Mouse (Mus musculus) hindbrain, embryonic 15.5 days (tissue): ENCODE results near the gene Ppp1r14b. TPM values are rescaled to one million over a fixed set of nuclear protein-coding genes. Genes with fewer than 3 reads are reported as not detected.
A peak's percentile ranks its signal among the peaks of the same experiment; 100 is the strongest.

Source experiments
- ATAC-seq: fragments of 200-750 bp; cut with Nextera tagmentation; 2 replicates; pipeline ENCODE4 v1.8.0; 2017; ENCODE audit warnings: low read depth, moderate number of reproducible peaks, moderate TSS enrichment; ENCODE audit not compliant: low FRiP score
- H3K27ac ChIP-seq: fragments of 300-500 bp; sonication (generic); replicated peaks from 2 replicates; pipeline ENCODE4 v1.5.1; 2015; ENCODE audit warnings: mild to moderate bottlenecking, inconsistent platforms
- H3K27me3 ChIP-seq: fragments of 300-500 bp; sonication (generic); 2 replicates; pipeline ENCODE4 v1.6.1; 2015; ENCODE audit warnings: control low read depth, inconsistent platforms
- H3K36me3 ChIP-seq: fragments of 300-500 bp; sonication (generic); 2 replicates; pipeline ENCODE4 v1.6.1; 2015; ENCODE audit warnings: control low read depth, inconsistent platforms
- H3K4me1 ChIP-seq: fragments of 300-500 bp; sonication (generic); replicated peaks from 2 replicates; pipeline ENCODE4 v1.6.1; 2015; ENCODE audit warnings: control low read depth, inconsistent platforms
- H3K4me2 ChIP-seq: fragments of 300-500 bp; sonication (generic); 2 replicates; pipeline ENCODE4 v1.6.1; 2015; ENCODE audit warnings: moderate library complexity, mild to moderate bottlenecking, inconsistent platforms
- H3K4me3 ChIP-seq: fragments of 300-500 bp; sonication (generic); 2 replicates; pipeline ENCODE4 v1.5.1; 2015; ENCODE audit warnings: mild to moderate bottlenecking, inconsistent platforms
- H3K9ac ChIP-seq: fragments of 300-500 bp; sonication (generic); 2 replicates; pipeline ENCODE4 v1.6.1; 2015; ENCODE audit warnings: inconsistent platforms
- H3K9me3 ChIP-seq: fragments of 300-500 bp; sonication (generic); 2 replicates; pipeline ENCODE4 v1.6.1; 2016; ENCODE audit warnings: control low read depth, inconsistent platforms
- WGBS: fragments of 180-500 bp; shearing (Covaris S2); methylation state at CpG from one replicate; pipeline ENCODE4 v1.1.7; 2015; 5-methylcytosine and 5-hydroxymethylcytosine counted together
- polyA plus RNA-seq: library from polyadenylated mRNA; unstranded; fragments of >200 nt; fragmentation: Nextera tagmentation; extraction: Ambion mirVana; gene quantifications from 2 replicates; pipeline ENCODE4 v1.2.1, GENCODE M21; 2015

Gene Ppp1r14b
- polyA plus RNA-seq, 1 experiment from 2014 or later = 211 TPM

DNA sequence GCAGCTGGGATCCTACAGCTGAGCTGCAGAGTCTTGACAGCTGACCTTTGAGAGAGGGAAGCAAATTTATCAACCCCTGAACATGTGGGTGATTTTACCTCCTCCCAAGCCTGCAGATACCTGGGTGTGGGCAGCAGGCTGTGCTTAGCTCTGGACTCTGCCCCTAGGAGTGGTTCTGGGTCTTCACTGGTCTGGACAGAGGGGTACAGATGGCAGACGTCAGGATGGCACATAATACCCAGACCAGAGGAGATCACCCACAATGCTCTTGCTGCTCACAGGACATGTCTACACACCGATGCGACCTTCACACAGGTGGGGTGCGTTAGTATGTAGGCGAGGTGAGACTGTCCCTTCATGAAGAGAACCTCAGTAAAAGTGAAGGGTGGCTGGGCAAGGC, 25.2 kb upstream of the Ppp1r14b start:
- WGBS = 88% methylated on average over 5 of the region's 5 CpGs
- Histone ChIP-seq H3K4me1 (peaks cover 27% of the 10 kb centered on the region), H3K4me2 (no peak overlapping the region), H3K36me3 (no peaks in the 10 kb centered on the region), H3K4me3 (no peak overlapping the region), H3K27me3 (no peaks in the 10 kb centered on the region), H3K9me3 (no peaks in the 10 kb centered on the region), H3K9ac (no peak overlapping the region), H3K27ac (no peak overlapping the region)
- no peak for ATAC-seq

DNA sequence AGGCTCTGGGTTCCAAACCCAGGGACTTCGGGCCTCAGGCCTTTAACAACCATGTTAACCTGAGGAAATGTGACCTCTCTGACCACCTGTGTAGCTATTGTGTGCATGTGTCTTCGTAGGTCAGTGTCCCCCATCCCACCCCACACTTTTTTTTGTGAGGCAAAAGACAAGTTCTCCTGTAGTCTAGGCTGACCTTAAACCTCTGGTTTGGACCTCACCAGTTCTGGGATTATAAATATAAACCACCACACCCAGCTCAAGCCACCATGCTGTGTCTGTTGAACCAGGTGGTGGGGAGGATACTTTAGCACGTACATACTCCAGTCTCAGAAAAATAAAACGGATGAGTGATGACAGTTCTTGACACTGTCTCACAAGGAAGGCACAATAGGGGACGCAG, 24.8 kb upstream of the Ppp1r14b start:
- peak overlapping the region; percentile 79 for H3K4me2 ChIP-seq
- no peak for ATAC-seq
- no peaks in the 10 kb centered on the region for H3K36me3 ChIP-seq
- H3K4me3 ChIP-seq = peak overlapping the region; percentile 61
- peak overlapping the region; percentile 48 for H3K9ac ChIP-seq
- H3K9me3 ChIP-seq = no peaks in the 10 kb centered on the region
- no peaks in the 10 kb centered on the region for H3K27me3 ChIP-seq
- peak overlapping the region; percentile 95 for H3K27ac ChIP-seq
- WGBS = 43% methylated on average over 5 of the region's 5 CpGs
- peaks cover 27% of the 10 kb centered on the region for H3K4me1 ChIP-seq

DNA sequence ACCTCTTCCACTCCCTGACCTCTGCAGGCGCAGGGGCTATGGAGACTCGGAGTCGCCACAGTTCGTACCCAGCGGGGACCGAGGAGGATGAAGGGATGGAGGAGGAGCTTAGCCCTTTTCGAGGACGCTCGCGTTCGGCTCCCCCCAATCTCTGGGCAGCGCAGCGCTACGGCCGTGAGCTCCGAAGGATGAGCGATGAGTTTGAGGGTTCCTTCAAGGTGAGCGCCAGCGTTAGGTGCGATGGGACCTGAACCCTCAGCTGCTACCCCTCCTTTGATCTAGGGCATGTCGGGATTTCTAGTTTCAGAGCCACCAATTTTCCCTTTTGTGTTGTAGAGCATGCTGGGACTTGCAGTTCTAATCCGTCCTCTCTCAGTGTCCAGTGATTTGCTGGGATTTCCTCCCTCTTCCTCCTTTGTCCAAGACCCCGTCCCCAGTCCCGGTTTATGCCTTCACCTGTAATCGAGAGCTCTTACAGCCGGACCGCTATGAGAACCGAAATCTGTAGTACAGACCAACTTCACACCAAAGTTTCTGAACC, 24.1 kb upstream of the Ppp1r14b start:
- Histone ChIP-seq H3K4me1 (peaks cover 27% of the 10 kb centered on the region), H3K27ac (peak overlapping the region; percentile 95), H3K9me3 (no peaks in the 10 kb centered on the region), H3K4me2 (peak overlapping the region; percentile 79), H3K4me3 (peak overlapping the region; percentile 61), H3K9ac (peak overlapping the region; percentile 48), H3K27me3 (no peaks in the 10 kb centered on the region), H3K36me3 (no peaks in the 10 kb centered on the region)
- ATAC-seq = peak; percentile 27
- under 1% methylated on average over 28 of the region's 28 CpGs for WGBS

DNA sequence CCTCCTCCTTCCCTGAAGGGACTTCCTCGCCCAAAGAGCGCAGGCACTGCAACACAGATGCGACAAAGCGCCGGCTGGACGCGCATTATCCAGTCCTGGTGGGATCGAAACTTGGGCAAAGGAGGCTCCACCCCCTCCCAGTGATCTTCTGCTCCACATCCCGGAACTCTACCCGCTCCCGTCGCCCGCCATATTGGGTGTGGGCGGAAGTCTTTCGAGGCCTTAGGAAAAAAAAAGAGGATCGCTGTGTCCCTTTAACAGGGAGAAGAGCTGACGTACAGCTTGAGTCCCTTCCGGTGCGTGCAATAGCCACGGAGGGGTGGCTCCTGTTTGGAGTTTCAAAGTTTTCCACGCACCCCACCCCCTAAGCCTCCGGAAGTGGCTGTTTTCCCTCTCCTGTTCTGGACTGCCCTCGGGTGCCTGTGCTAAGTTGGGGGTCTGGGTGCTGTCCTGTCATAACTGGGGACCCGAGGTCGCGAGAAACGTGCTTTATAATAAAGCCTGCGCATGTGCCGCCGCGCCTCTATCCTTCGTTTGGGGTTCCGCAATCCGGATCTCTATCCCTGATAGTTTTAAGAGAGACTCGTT, 23.3 kb upstream of the Ppp1r14b start:
- H3K4me1 ChIP-seq = peaks cover 27% of the 10 kb centered on the region
- WGBS = under 1% methylated on average over 35 of the region's 35 CpGs
- H3K4me2 ChIP-seq = peak overlapping the region; percentile 79
- no peaks in the 10 kb centered on the region for H3K27me3 ChIP-seq
- no peaks in the 10 kb centered on the region for H3K36me3 ChIP-seq
- peak overlapping the region; percentile 61 for H3K4me3 ChIP-seq
- no peaks in the 10 kb centered on the region for H3K9me3 ChIP-seq
- H3K9ac ChIP-seq = peak overlapping the region; percentile 48
- ATAC-seq = peak; percentile 85
- H3K27ac ChIP-seq = peak overlapping the region; percentile 95

DNA sequence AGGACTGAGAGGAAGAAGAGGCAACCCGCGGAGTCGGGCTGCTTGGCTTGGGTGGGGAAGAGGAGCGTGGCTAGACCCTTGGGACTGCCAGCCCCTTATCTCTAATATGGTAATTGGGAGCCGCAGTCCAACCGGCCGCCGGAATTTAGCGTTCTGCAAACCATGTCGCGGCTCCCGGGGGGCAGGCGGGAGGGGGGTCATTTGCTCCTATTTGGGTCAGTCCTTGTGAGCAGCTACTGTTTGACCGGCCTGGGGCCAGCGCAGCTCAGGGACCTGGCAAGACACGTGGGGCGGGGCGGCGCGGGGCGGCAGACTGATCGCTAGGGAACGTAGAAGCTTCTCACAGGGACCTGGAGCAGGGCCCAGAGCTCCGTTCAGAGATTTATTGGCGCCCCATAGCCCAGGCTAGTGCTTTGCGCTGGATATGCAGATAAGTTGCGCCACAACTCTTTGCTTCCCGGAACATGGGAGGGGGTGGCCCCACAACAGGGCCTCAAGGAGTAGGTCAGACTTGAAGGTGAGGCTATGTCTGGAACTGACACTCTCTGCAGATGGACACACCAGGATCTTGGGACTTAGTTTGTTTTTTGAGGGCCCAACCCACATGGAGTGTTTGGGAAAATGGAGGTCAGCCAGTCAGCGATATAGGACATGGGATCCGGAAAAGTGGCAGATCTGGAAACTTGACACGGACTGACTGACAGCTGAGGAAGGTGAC, 22.6 kb upstream of the Ppp1r14b start:
- Histone ChIP-seq H3K4me3 (peak overlapping the region; percentile 61), H3K27ac (peak overlapping the region; percentile 95), H3K9ac (peak overlapping the region; percentile 48), H3K36me3 (no peaks in the 10 kb centered on the region), H3K4me2 (peak overlapping the region; percentile 79), H3K27me3 (no peaks in the 10 kb centered on the region), H3K4me1 (peaks cover 27% of the 10 kb centered on the region), H3K9me3 (no peaks in the 10 kb centered on the region)
- WGBS = 5% methylated on average over 31 of the region's 31 CpGs
- ATAC-seq = peak; percentile 36

DNA sequence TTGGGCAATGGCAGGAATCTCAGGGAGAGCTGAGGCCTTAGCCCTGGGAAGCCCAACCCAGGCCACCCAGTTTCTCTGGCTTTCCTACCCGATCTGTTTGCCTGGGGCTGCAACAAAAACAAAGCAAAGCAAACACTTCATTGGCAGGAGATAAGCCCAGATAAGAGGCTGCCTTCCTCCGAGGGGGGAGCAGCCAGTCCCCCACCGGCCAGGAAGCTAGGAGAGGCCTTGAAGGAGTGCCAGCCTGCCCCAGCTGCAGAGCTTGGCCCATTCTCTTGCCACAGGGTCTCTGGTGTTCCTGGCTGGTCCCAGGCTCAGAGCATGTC, 22.1 kb upstream of the Ppp1r14b start:
- no peaks in the 10 kb centered on the region for H3K27me3 ChIP-seq
- H3K9ac ChIP-seq = 0 out of 2 replicates have a peak overlapping the region, but pooled peaks have one; percentile 48
- H3K4me1 ChIP-seq = peaks cover 27% of the 10 kb centered on the region
- peak overlapping the region; percentile 61 for H3K4me3 ChIP-seq
- H3K4me2 ChIP-seq = peak overlapping the region; percentile 79
- 31% methylated on average over 3 of the region's 3 CpGs for WGBS
- no peaks in the 10 kb centered on the region for H3K36me3 ChIP-seq
- ATAC-seq = no peak
- peak overlapping the region; percentile 95 for H3K27ac ChIP-seq
- no peaks in the 10 kb centered on the region for H3K9me3 ChIP-seq

DNA sequence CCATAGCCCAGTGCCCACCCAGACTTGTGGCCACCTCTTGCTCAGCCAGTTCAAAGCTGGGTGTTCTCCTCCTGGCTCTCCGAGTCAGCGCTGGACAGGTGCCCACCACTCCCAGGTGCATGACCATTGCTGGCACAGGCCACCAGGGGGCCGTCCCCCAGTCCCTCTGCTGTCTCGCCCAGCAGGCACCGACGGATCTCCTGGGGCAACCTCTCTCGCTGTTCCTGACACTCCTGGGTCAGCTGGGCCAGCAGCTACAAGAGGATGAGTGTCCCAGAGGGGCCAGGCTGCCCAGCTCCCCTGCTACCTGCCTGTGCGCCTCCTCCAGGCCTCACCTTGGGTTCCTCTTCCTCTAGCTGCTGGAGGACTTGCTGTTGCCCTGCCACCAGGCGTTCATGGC, 20.7 kb upstream of the Ppp1r14b start:
- ATAC-seq = no peak
- Histone ChIP-seq H3K4me3 (no peak overlapping the region), H3K36me3 (no peaks in the 10 kb centered on the region), H3K27ac (no peak overlapping the region), H3K4me1 (peaks cover 27% of the 10 kb centered on the region), H3K9me3 (no peaks in the 10 kb centered on the region), H3K27me3 (no peaks in the 10 kb centered on the region), H3K4me2 (no peak overlapping the region), H3K9ac (no peak overlapping the region)
- WGBS = 45% methylated on average over 9 of the region's 9 CpGs

DNA sequence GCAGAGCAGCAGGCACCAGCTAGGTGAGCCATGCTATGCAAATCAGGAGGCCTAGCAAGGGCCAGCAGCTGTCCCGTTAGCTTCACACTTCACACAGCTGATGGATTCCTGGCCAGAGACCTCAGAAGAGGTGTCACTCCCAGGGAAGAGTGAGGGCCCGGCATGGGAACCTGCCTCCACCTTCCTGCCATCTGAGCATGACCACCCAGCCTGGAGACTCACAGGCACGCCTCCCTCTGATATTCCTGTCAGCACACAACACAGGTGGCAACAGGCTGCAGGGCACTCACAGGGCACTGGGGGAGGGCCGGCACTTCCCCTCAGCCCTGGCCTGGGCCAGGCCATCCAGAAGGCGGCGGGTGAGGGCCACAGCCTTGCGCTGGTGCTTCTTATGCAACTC, 19.3 kb upstream of the Ppp1r14b start:
- no peak for ATAC-seq
- Histone ChIP-seq H3K9ac (no peak overlapping the region), H3K27ac (no peak overlapping the region), H3K4me3 (no peak overlapping the region), H3K9me3 (no peaks in the 10 kb centered on the region), H3K4me2 (no peak overlapping the region), H3K27me3 (no peaks in the 10 kb centered on the region), H3K4me1 (peaks cover 15% of the 10 kb centered on the region), H3K36me3 (no peaks in the 10 kb centered on the region)
- WGBS = 87% methylated on average over 7 of the region's 7 CpGs

DNA sequence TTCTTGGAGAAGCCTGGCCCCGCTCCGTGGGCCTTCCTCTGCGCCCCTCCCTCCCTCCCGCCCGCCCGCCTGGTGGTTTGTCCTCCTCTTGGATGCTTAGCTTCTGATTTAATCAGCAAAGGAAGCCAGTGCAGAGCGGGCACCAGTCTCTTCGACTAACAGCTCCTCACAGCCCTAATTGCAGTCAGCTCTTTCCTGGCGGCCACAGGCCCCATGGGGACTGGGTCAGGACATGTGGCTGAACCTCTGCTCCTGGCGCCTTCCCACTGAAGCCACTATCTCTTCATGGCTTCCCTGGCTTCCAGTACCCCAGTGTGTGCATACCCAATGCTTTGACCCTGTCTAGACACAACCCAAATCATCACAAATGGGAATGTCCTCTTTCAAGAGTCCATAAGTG, 18.3 kb upstream of the Ppp1r14b start:
- no peak overlapping the region for H3K4me2 ChIP-seq
- peaks cover 14% of the 10 kb centered on the region for H3K4me1 ChIP-seq
- H3K4me3 ChIP-seq = no peak overlapping the region
- H3K9ac ChIP-seq = no peak overlapping the region
- 73% methylated on average over 10 of the region's 10 CpGs for WGBS
- no peaks in the 10 kb centered on the region for H3K36me3 ChIP-seq
- H3K27me3 ChIP-seq = no peaks in the 10 kb centered on the region
- no peak for ATAC-seq
- no peak overlapping the region for H3K27ac ChIP-seq
- no peaks in the 10 kb centered on the region for H3K9me3 ChIP-seq

DNA sequence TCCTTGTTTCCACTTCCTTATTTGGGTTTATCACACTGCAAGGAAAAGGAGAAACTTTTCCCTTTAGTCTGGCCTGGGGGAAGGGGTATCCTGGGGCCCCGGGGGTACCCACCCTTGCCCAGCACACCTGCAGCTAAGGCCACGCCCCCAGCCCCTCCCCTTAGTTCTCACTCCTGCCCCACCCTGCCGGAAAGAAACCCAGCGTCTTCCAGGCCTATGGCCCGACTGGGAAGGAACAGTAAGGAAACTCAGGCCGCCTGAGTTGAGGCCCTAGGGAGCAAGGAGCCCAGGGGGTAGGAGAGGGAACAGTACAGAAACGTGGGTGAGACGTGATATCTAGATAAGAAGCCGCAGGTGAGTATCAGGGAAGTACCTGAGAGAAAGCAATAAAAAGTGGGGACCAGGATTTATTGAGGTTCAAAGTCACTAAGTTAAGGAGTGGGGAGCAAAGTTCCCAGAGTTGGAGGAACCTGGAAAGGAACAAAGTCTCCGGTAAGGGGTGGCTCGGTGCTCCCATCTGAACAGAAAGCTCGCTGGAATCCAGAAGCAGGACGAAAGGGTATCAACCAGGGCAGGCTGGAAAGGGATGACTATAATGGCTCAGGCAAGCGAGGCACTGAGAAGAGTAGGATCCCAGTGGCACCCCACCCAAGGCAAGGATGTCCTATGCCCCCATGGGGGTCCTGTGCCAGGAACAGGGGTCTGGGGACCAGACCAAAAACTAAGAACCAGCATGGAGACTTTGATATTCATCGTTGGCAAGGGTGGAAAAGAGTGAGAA, 6.1 kb upstream of the Ppp1r14b start:
- 17% methylated on average over 15 of the region's 15 CpGs for WGBS
- Histone ChIP-seq H3K4me3 (peak overlapping the region; percentile 38), H3K4me1 (peaks cover 14% of the 10 kb centered on the region), H3K27me3 (peaks cover 16% of the 10 kb centered on the region), H3K9ac (no peak overlapping the region), H3K36me3 (no peaks in the 10 kb centered on the region), H3K4me2 (peak overlapping the region; percentile 55), H3K27ac (no peak overlapping the region), H3K9me3 (no peaks in the 10 kb centered on the region)
- no peak for ATAC-seq

DNA sequence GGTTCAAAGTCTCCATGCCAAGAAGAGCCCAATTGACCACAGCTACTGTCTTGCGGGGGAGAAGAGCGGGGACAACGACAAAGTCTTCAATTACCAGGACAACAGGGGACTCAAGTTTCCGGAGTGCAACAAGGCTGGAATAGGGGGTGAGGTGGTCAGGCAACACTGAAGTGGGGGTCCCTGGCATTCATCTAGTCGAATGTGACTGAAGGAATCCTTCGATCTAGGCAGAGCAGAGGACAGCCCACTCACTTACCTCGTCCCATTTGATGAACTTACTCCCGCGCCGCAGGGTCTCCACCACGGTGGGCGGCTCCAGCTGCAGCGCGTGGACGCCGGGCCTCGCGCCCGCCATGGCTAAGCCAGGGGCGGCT, 5.5 kb upstream of the Ppp1r14b start:
- ATAC-seq = no peak
- Histone ChIP-seq H3K9me3 (no peaks in the 10 kb centered on the region), H3K36me3 (no peaks in the 10 kb centered on the region), H3K27me3 (peaks cover 16% of the 10 kb centered on the region), H3K9ac (0 out of 2 replicates have a peak overlapping the region, but pooled peaks have one; percentile 24), H3K4me3 (peak overlapping the region; percentile 38), H3K4me1 (peaks cover 19% of the 10 kb centered on the region), H3K27ac (no peak overlapping the region), H3K4me2 (peak overlapping the region; percentile 55)
- 1% methylated on average over 11 of the region's 20 CpGs for WGBS
